Comparison of ENCODE assay signal across 9 mouse cellular contexts in genomic region chr11:101211970-101212369, GRCm38 (mm10). TPM values are rescaled to one million over a fixed set of nuclear protein-coding genes. Genes with fewer than 3 reads are reported as not detected.
A peak's percentile ranks its signal among the peaks of the same experiment; 100 is the strongest.
DNase-seq lines count a peak whose midpoint lies in the region; ATAC-seq and TF ChIP-seq lines count a peak whose summit lies in the region.
"Had no signal": no experiment of that assay in that cellular context is flagged by ENCODE, and none has a peak within 500 bp of the region (broad histone marks: within the 10 kb centered on the region; RNA-seq: fewer than 3 reads in every experiment).

No protein-coding gene starts in this region.

- no peak overlapping the region for H3K4me2 ChIP-seq in limb, embryonic 11.5 days (ENCODE audit: low read depth, severe bottlenecking)
- no peak overlapping the region for H3K4me2 ChIP-seq in forebrain, embryonic 11.5 days (ENCODE audit: low read depth, low read length, severe bottlenecking)

- H3K27me3 ChIP-seq in heart, adult 2 months (ENCODE audit: control insufficient read depth, insufficient read depth, low read length): no peaks in the 10 kb centered on the region
- H3K27me3 ChIP-seq in heart, embryonic 10.5 days (ENCODE audit: insufficient read depth, poor library complexity, severe bottlenecking): no peaks in the 10 kb centered on the region
- no peaks in the 10 kb centered on the region for H3K27me3 ChIP-seq in Patski
- no peaks in the 10 kb centered on the region for H3K27me3 ChIP-seq in limb, embryonic 11.5 days (ENCODE audit: control insufficient read depth, insufficient read depth, low read length)
- no peaks in the 10 kb centered on the region for H3K27me3 ChIP-seq in forebrain, embryonic 11.5 days (ENCODE audit: control insufficient read depth, insufficient read depth, low read length)

- no peak for TF ChIP-seq EP300 in heart, adult 2 months (IDR thresholded peaks at IDR 0.05; ENCODE audit: insufficient read depth, low read depth, low read length)

- peak in 1 of 2 experiments; percentile 32 for DNase-seq in heart, adult 2 months
- DNase-seq in heart, embryonic 10.5 days (ENCODE audit: low spot score): no peak
- DNase-seq in B cell, adult 2 months: peak; percentile 40 to 51
- no peak for DNase-seq in Patski (ENCODE audit: low read depth, low spot score)
- peak; percentile 56 to 70 for DNase-seq in heart, adult 9 months (ENCODE audit: low spot score in 2 of 2)
- DNase-seq in limb, embryonic 11.5 days (ENCODE audit: low spot score): peak; percentile 52
- DNase-seq in skeletal muscle tissue, adult 2 months (ENCODE audit: low read depth, low spot score): peak; percentile 64
- no peak for DNase-seq in forebrain, embryonic 11.5 days (ENCODE audit: low spot score)

- no peaks in the 10 kb centered on the region for H3K79me2 ChIP-seq in heart, adult 2 months (replicated peaks; ENCODE audit: control insufficient read depth, insufficient read depth, low read length)

- POLR2A ChIA-PET in Patski (lab: Charles Lee): interaction anchor here (0.7 kb wide), 1 partner anchor 70 kb away, joined by 3 read pairs; no protein-coding TSS in a partner anchor

- H3K9ac ChIP-seq in heart, adult 2 months (ENCODE audit: low read depth, low read length): no peak overlapping the region
- no peak overlapping the region for H3K9ac ChIP-seq in limb, embryonic 11.5 days (ENCODE audit: low read length)
- no peak overlapping the region for H3K9ac ChIP-seq in forebrain, embryonic 11.5 days (ENCODE audit: low read length)

- peaks cover 4% of the 10 kb centered on the region for H3K36me3 ChIP-seq in heart, adult 2 months (ENCODE audit: control insufficient read depth, insufficient read depth, low read length)
- H3K36me3 ChIP-seq in heart, embryonic 10.5 days: peaks cover 57% of the 10 kb centered on the region
- no peaks in the 10 kb centered on the region; the same call in 1 of the 2 replicates for H3K36me3 ChIP-seq in limb, embryonic 11.5 days (ENCODE audit: control insufficient read depth, insufficient read depth, low read length)
- H3K36me3 ChIP-seq in forebrain, embryonic 11.5 days (ENCODE audit: control insufficient read depth, insufficient read depth, low read length): no peaks in the 10 kb centered on the region

- H3K9me3 ChIP-seq in heart, embryonic 10.5 days: no peaks in the 10 kb centered on the region
- no peaks in the 10 kb centered on the region for H3K9me3 ChIP-seq in limb, embryonic 11.5 days (ENCODE audit: control insufficient read depth, low read length)
- no peaks in the 10 kb centered on the region for H3K9me3 ChIP-seq in forebrain, embryonic 11.5 days (ENCODE audit: control insufficient read depth, low read length)

- no peak for ATAC-seq in Patski
- ATAC-seq in limb, embryonic 11.5 days (ENCODE audit: insufficient number of reproducible peaks, low FRiP score, low TSS enrichment, low read depth): no peak
- no peak for ATAC-seq in forebrain, embryonic 11.5 days (replicated peaks; ENCODE audit: low FRiP score)

- TF ChIP-seq CTCF in heart, adult 2 months (IDR thresholded peaks at IDR 0.05): peak; percentile 87
- peak; percentile 55 for TF ChIP-seq CTCF in Patski (IDR thresholded peaks at IDR 0.05)

- H3K4me3 ChIP-seq in heart, adult 2 months: no peak overlapping the region
- H3K4me3 ChIP-seq in heart, embryonic 10.5 days: no peak overlapping the region
- no peak overlapping the region for H3K4me3 ChIP-seq in limb, embryonic 11.5 days (ENCODE audit: low read depth, low read length)
- no peak overlapping the region for H3K4me3 ChIP-seq in forebrain, embryonic 11.5 days (ENCODE audit: low read depth, low read length)
- H3K4me3 ChIP-seq: erythroblast, embryonic 14.5 days had no signal

- in situ Hi-C loops in Patski (cut with MboI; ENCODE audit: low pct_unique_long_range_greater_than_20kb): loop anchor here (5.0 to 10.0 kb wide), 2 partner anchors 40 to 183 kb away; partner anchors contain the start of gene Vps25

- no peak overlapping the region; the same call in 1 of the 2 replicates for H3K27ac ChIP-seq in heart, adult 2 months
- H3K27ac ChIP-seq in heart, embryonic 10.5 days: no peak overlapping the region
- H3K27ac ChIP-seq in limb, embryonic 11.5 days (replicated peaks; ENCODE audit: low read depth, low read length): no peak overlapping the region
- H3K27ac ChIP-seq in forebrain, embryonic 11.5 days (ENCODE audit: low read depth, low read length): no peak overlapping the region

- intact Hi-C loops in heart, adult 2 months (cut with DNase I): loop anchor here (1.0 to 5.0 kb wide), 3 partner anchors 36 to 185 kb away; partner anchors contain the start of gene Becn1

- CTCF ChIA-PET in Patski (lab: Charles Lee): interaction anchor here (0.6 to 1.9 kb wide), 9 partner anchors 11 to 82 kb away, joined by 3 to 8 read pairs (median 3); no protein-coding TSS in a partner anchor

- TF ChIP-seq POLR2A in heart, adult 2 months (IDR thresholded peaks at IDR 0.05; ENCODE audit: insufficient read depth, low read depth, low read length): peak; percentile 40; the same call in 1 of the 2 replicates

- 0 out of 2 replicates have a peak, but pooled peaks cover 2% of the 10 kb centered on the region for H3K4me1 ChIP-seq in heart, adult 2 months (ENCODE audit: control insufficient read depth, insufficient read depth, low read length)
- no peaks in the 10 kb centered on the region for H3K4me1 ChIP-seq in heart, embryonic 10.5 days
- no peaks in the 10 kb centered on the region for H3K4me1 ChIP-seq in limb, embryonic 11.5 days (ENCODE audit: control insufficient read depth, insufficient read depth, low read length)
- no peaks in the 10 kb centered on the region for H3K4me1 ChIP-seq in forebrain, embryonic 11.5 days (replicated peaks; ENCODE audit: control insufficient read depth, insufficient read depth, low read length)

- 26% methylated on average over 3 of the region's 3 CpGs for WGBS in heart, adult 2 months
- 51% methylated on average over 3 of the region's 3 CpGs for WGBS in heart, embryonic 10.5 days
- WGBS in limb, embryonic 11.5 days: 61% methylated on average over 3 of the region's 3 CpGs
- 51% methylated on average over 3 of the region's 3 CpGs for WGBS in forebrain, embryonic 11.5 days

RNA-seq across cellular contexts. Expression of gene Ezh1, which starts 14.3 kb away (rescaled TPM):
- 10 to 100 TPM; 29.8 to 31.4 TPM for total RNA-seq in heart, adult 2 months (2021)
- 26.1 and 34.1 TPM in 2 replicates for polyA plus RNA-seq in heart, adult 2 months (2012; rRNA removed)
- 12.9 and 13.3 TPM in 2 replicates for polyA plus RNA-seq in heart, embryonic 10.5 days (2016; fragmentation: Nextera tagmentation; extraction: Ambion mirVana)
- polyA plus RNA-seq in Patski (2021): 52.0 TPM
- 12.7 and 13.4 TPM in 2 replicates for polyA plus RNA-seq in limb, embryonic 11.5 days (2014; fragmentation: Nextera tagmentation; extraction: Ambion mirVana)
- 10.5 and 12.8 TPM in 2 replicates for polyA plus RNA-seq in forebrain, embryonic 11.5 days (2014; fragmentation: Nextera tagmentation; extraction: Ambion mirVana)

RNA-seq across cellular contexts. Expression of gene Ramp2, which starts 33.9 kb away (rescaled TPM):
- total RNA-seq in heart, adult 2 months (2021): 10 to 100 TPM; 89.1 to 90.3 TPM
- polyA plus RNA-seq in heart, adult 2 months (2012; rRNA removed): 130 and 172 TPM in 2 replicates
- 166 and 202 TPM in 2 replicates for polyA plus RNA-seq in heart, embryonic 10.5 days (2016; fragmentation: Nextera tagmentation; extraction: Ambion mirVana)
- polyA plus RNA-seq in Patski (2021): 27.3 TPM
- 60.4 and 67.2 TPM in 2 replicates for polyA plus RNA-seq in limb, embryonic 11.5 days (2014; fragmentation: Nextera tagmentation; extraction: Ambion mirVana)
- 59.4 and 64.3 TPM in 2 replicates for polyA plus RNA-seq in forebrain, embryonic 11.5 days (2014; fragmentation: Nextera tagmentation; extraction: Ambion mirVana)

RNA-seq across cellular contexts. Expression of gene Ccr10, which starts 36.7 kb away (rescaled TPM):
- total RNA-seq in heart, adult 2 months (2021): not detected
- polyA plus RNA-seq in heart, adult 2 months (2012; rRNA removed): 0.14 TPM in 1 of 2 replicates, not detected in the other
- polyA plus RNA-seq in heart, embryonic 10.5 days (2016; fragmentation: Nextera tagmentation; extraction: Ambion mirVana): 0.16 and 0.19 TPM in 2 replicates
- 0.95 TPM for polyA plus RNA-seq in Patski (2021)
- 0.13 TPM in 1 of 2 replicates, not detected in the other for polyA plus RNA-seq in limb, embryonic 11.5 days (2014; fragmentation: Nextera tagmentation; extraction: Ambion mirVana)
- 0.17 TPM in 1 of 2 replicates, not detected in the other for polyA plus RNA-seq in forebrain, embryonic 11.5 days (2014; fragmentation: Nextera tagmentation; extraction: Ambion mirVana)

RNA-seq across cellular contexts. Expression of gene Plekhh3, which starts 40.8 kb away (rescaled TPM):
- total RNA-seq in heart, adult 2 months (2021): 10 to 100 TPM; 14.3 to 28.1 TPM
- 24.4 and 26.7 TPM in 2 replicates for polyA plus RNA-seq in heart, adult 2 months (2012; rRNA removed)
- polyA plus RNA-seq in heart, embryonic 10.5 days (2016; fragmentation: Nextera tagmentation; extraction: Ambion mirVana): 5.6 and 6.4 TPM in 2 replicates
- polyA plus RNA-seq in Patski (2021): 33.3 TPM
- polyA plus RNA-seq in limb, embryonic 11.5 days (2014; fragmentation: Nextera tagmentation; extraction: Ambion mirVana): 2.6 and 4.1 TPM in 2 replicates
- 7.9 and 9.1 TPM in 2 replicates for polyA plus RNA-seq in forebrain, embryonic 11.5 days (2014; fragmentation: Nextera tagmentation; extraction: Ambion mirVana)

RNA-seq across cellular contexts. Expression of gene Vps25, which starts 41.5 kb away (rescaled TPM):
- total RNA-seq in heart, adult 2 months (2021): 10 to 100 TPM; 82.5 to 90.1 TPM
- 83.2 and 96.8 TPM in 2 replicates for polyA plus RNA-seq in heart, adult 2 months (2012; rRNA removed)
- 130 and 137 TPM in 2 replicates for polyA plus RNA-seq in heart, embryonic 10.5 days (2016; fragmentation: Nextera tagmentation; extraction: Ambion mirVana)
- polyA plus RNA-seq in Patski (2021): 104 TPM
- polyA plus RNA-seq in limb, embryonic 11.5 days (2014; fragmentation: Nextera tagmentation; extraction: Ambion mirVana): 111 and 120 TPM in 2 replicates
- polyA plus RNA-seq in forebrain, embryonic 11.5 days (2014; fragmentation: Nextera tagmentation; extraction: Ambion mirVana): 119 TPM in 2 replicates

Comparison
In these comparisons a context has a peak if more than half of its experiments do, and no peak if none do; other contexts are left out.
1. DNase-seq: peak in B cell, adult 2 months (2 of 2), heart, adult 9 months (2 of 2), limb, embryonic 11.5 days (single experiment) and skeletal muscle tissue, adult 2 months (single experiment); none in heart, embryonic 10.5 days (single experiment), Patski (single experiment) and forebrain, embryonic 11.5 days (single experiment).